Mouse (Mus musculus): ENCODE measurements around the gene Ugt1a2.

- TF ChIP-seq POLR2A (IDR thresholded peaks at IDR 0.05; ENCODE audit: borderline replicate concordance, extremely low read depth, low read depth, low read length) (no peak), CTCF (IDR thresholded peaks at IDR 0.05; ENCODE audit: insufficient read depth, low read length) (no peak)
Observed at GRCm38 (mm10) chr1:88212341-88213045, 12.1 kb downstream of the Ugt1a2 start.

Data from lung, adult 2 months (tissue).